ENCODE assay signal across 22 mouse cellular contexts in genomic region chr8:12787427-12787826, GRCm38 (mm10). TPM values are rescaled to one million over a fixed set of nuclear protein-coding genes. Genes with fewer than 3 reads are reported as not detected.
DNase-seq lines count a peak whose midpoint lies in the region; ATAC-seq and TF ChIP-seq lines count a peak whose summit lies in the region.
"Had no signal": no experiment of that assay in that cellular context is flagged by ENCODE, and none has a peak within 500 bp of the region (broad histone marks: within the 10 kb centered on the region; RNA-seq: fewer than 3 reads in every experiment).

No protein-coding gene starts in this region.

- H3K27me3 ChIP-seq in cerebellum, adult 2 months (ENCODE audit: control insufficient read depth, insufficient read depth, low read length): no peaks in the 10 kb centered on the region
- no peaks in the 10 kb centered on the region for H3K27me3 ChIP-seq in kidney, embryonic 14.5 days (ENCODE audit: control insufficient read depth, insufficient read depth, low read length)
- H3K27me3 ChIP-seq in neural tube, embryonic 12.5 days (replicated peaks): no peaks in the 10 kb centered on the region
- H3K27me3 ChIP-seq in midbrain, embryonic 16.5 days (ENCODE audit: control insufficient read depth, insufficient read depth, low read depth, low read length): no peaks in the 10 kb centered on the region
- H3K27me3 ChIP-seq: forebrain, embryonic 12.5 days; heart, embryonic 15.5 days had no signal

- TF ChIP-seq CTCF in cerebellum, adult 2 months (IDR thresholded peaks at IDR 0.05; ENCODE audit: borderline replicate concordance, insufficient read depth, low read depth, low read length): no peak

- peak; percentile 70 for ATAC-seq in kidney, embryonic 14.5 days (ENCODE audit: low FRiP score, low TSS enrichment)
- ATAC-seq in neural tube, embryonic 12.5 days (ENCODE audit: low FRiP score, low read depth): 0 out of 2 replicates have a peak, but pooled peaks have one; percentile 53
- 0 out of 2 replicates have a peak, but pooled peaks have one; percentile 31 for ATAC-seq in midbrain, embryonic 16.5 days

- DNase-seq in cerebellum, adult 2 months: no peak
- no peak for DNase-seq in cerebellum, postnatal 25 days
- no peak for DNase-seq in kidney, postnatal 4 days
- DNase-seq in neural tube, embryonic 10.5 days (ENCODE audit: extremely low spot score, low spot score): no peak
- DNase-seq in thymus, postnatal 0 days (ENCODE audit: low spot score): no peak
- DNase-seq: adrenal gland, adult 2 months; gastrocnemius, postnatal 25 days; heart, postnatal 4 days; kidney, adult 9 months; left cerebral cortex, postnatal 4 days; liver; lung, postnatal 10 days; right cerebral cortex, adult 18-20 months had no signal

- TF ChIP-seq POLR2A in cerebellum, adult 2 months (IDR thresholded peaks at IDR 0.05; ENCODE audit: borderline replicate concordance, insufficient read depth, low read length): no peak

- peaks cover 25% of the 10 kb centered on the region for H3K4me1 ChIP-seq in cerebellum, adult 2 months (ENCODE audit: control insufficient read depth, insufficient read depth, low read length)
- peaks cover 25% of the 10 kb centered on the region for H3K4me1 ChIP-seq in kidney, embryonic 14.5 days (ENCODE audit: control insufficient read depth, insufficient read depth, low read length)
- no peaks in the 10 kb centered on the region; the same call in 1 of the 2 replicates for H3K4me1 ChIP-seq in neural tube, embryonic 12.5 days
- peaks cover 16% of the 10 kb centered on the region; the same call in 1 of the 2 replicates for H3K4me1 ChIP-seq in midbrain, embryonic 16.5 days (ENCODE audit: control insufficient read depth, insufficient read depth, low read length)

- no peaks in the 10 kb centered on the region for H3K36me3 ChIP-seq in kidney, embryonic 14.5 days (ENCODE audit: control insufficient read depth, insufficient read depth, low read length)
- no peaks in the 10 kb centered on the region for H3K36me3 ChIP-seq in neural tube, embryonic 12.5 days
- H3K36me3 ChIP-seq in midbrain, embryonic 16.5 days (ENCODE audit: control insufficient read depth, insufficient read depth, low read length): no peaks in the 10 kb centered on the region
- H3K36me3 ChIP-seq: heart, embryonic 15.5 days had no signal

- no peak overlapping the region for H3K4me3 ChIP-seq in cerebellum, adult 2 months (replicated peaks; ENCODE audit: insufficient read depth, low read depth, low read length)
- no peak overlapping the region for H3K4me3 ChIP-seq in kidney, embryonic 14.5 days (ENCODE audit: low read length)
- no peak overlapping the region for H3K4me3 ChIP-seq in neural tube, embryonic 12.5 days
- no peak overlapping the region for H3K4me3 ChIP-seq in midbrain, embryonic 16.5 days (ENCODE audit: low read depth, low read length)
- H3K4me3 ChIP-seq: embryonic facial prominence, embryonic 10.5 days; forebrain, embryonic 12.5 days; heart, embryonic 15.5 days; left cerebral cortex, adult 2 months; megakaryocyte, embryonic 14.5 days; myocyte had no signal

- 0 out of 2 replicates have a peak overlapping the region, but pooled peaks have one; percentile 11 for H3K27ac ChIP-seq in cerebellum, adult 2 months (ENCODE audit: insufficient read depth, low read length)
- no peak overlapping the region for H3K27ac ChIP-seq in kidney, embryonic 14.5 days (ENCODE audit: low read depth, low read length)
- H3K27ac ChIP-seq in neural tube, embryonic 12.5 days: no peak overlapping the region
- H3K27ac ChIP-seq in midbrain, embryonic 16.5 days (ENCODE audit: low read length): no peak overlapping the region
- H3K27ac ChIP-seq: embryonic facial prominence, embryonic 10.5 days; forebrain, embryonic 12.5 days; heart, embryonic 15.5 days had no signal

- H3K4me2 ChIP-seq in kidney, embryonic 14.5 days (replicated peaks; ENCODE audit: low read depth, low read length): no peak overlapping the region
- H3K4me2 ChIP-seq in neural tube, embryonic 12.5 days (replicated peaks): no peak overlapping the region
- H3K4me2 ChIP-seq in midbrain, embryonic 16.5 days (ENCODE audit: low read length): no peak overlapping the region
- H3K4me2 ChIP-seq: forebrain, embryonic 12.5 days; heart, embryonic 15.5 days had no signal

- whole genome bisulfite sequencing in cerebellum, adult 2 months: 67% methylated on average over 8 of the region's 8 CpGs
- 43% methylated on average over 8 of the region's 8 CpGs for WGBS in kidney, embryonic 14.5 days
- 62% methylated on average over 8 of the region's 8 CpGs for WGBS in neural tube, embryonic 12.5 days
- WGBS in midbrain, embryonic 16.5 days: 38% methylated on average over 8 of the region's 8 CpGs

- H3K9ac ChIP-seq in kidney, embryonic 14.5 days (ENCODE audit: low read depth, low read length): no peak overlapping the region
- H3K9ac ChIP-seq in neural tube, embryonic 12.5 days: no peak overlapping the region
- 0 out of 2 replicates have a peak overlapping the region, but pooled peaks have one; percentile 8 for H3K9ac ChIP-seq in midbrain, embryonic 16.5 days (ENCODE audit: low read depth, low read length)
- H3K9ac ChIP-seq: forebrain, embryonic 12.5 days; heart, embryonic 15.5 days had no signal

- H3K9me3 ChIP-seq in kidney, embryonic 14.5 days (ENCODE audit: control insufficient read depth, low read length): no peaks in the 10 kb centered on the region
- no peaks in the 10 kb centered on the region for H3K9me3 ChIP-seq in neural tube, embryonic 12.5 days
- H3K9me3 ChIP-seq in midbrain, embryonic 16.5 days (replicated peaks; ENCODE audit: control insufficient read depth, low read length, poor library complexity, severe bottlenecking): no peaks in the 10 kb centered on the region
- H3K9me3 ChIP-seq: embryonic facial prominence, embryonic 10.5 days; forebrain, embryonic 12.5 days; heart, embryonic 15.5 days; megakaryocyte, embryonic 14.5 days had no signal

RNA-seq across cellular contexts. Expression of gene Atp11a, which starts 30.6 kb away (rescaled TPM):
- 63.6 and 71.6 TPM in 2 replicates for polyA plus RNA-seq in cerebellum, adult 2 months (2012; rRNA removed)
- polyA plus RNA-seq in kidney, embryonic 14.5 days (2014; fragmentation: Nextera tagmentation; extraction: Ambion mirVana): 16.8 and 18.5 TPM in 2 replicates
- polyA plus RNA-seq in neural tube, embryonic 12.5 days (2016; fragmentation: Nextera tagmentation; extraction: Ambion mirVana): 14.2 and 19.6 TPM in 2 replicates
- 10.3 and 13.6 TPM in 2 replicates for polyA plus RNA-seq in midbrain, embryonic 16.5 days (2015; fragmentation: Nextera tagmentation; extraction: Ambion mirVana)
- polyA plus RNA-seq in thymus, postnatal 0 days (2015; fragmentation: Nextera tagmentation; extraction: Ambion mirVana): 5.5 and 7.5 TPM in 2 replicates
